Mouse (Mus musculus): ENCODE results near the gene Zswim4. TPM values are rescaled to one million over a fixed set of nuclear protein-coding genes. Genes with fewer than 3 reads are reported as not detected.

Zswim4 gene
- polyA plus RNA-seq, 1 experiment from 2014 or later, result 9.0 TPM

MicroRNAs within 50 kb of the gene (microRNA counts, 519-probe panel; counts per million panel counts)
- microRNA mmu-miR-181c, result 2,748 counts per million, percentile 71 among the panel's probes with 10 or more counts
- 3,733 counts per million, percentile 91 among the panel's probes with 10 or more counts for microRNA mmu-miR-23a
- microRNA mmu-miR-27a, result 3,997 counts per million, percentile 94 among the panel's probes with 10 or more counts

Other genes starting within 250 kb of the Zswim4 start
- 8.4 and 8.7 TPM in 2 replicates for gene Samd1, start 239.4 kb downstream of the Zswim4 start, polyA plus RNA-seq (2015; fragmentation: Nextera tagmentation; extraction: Ambion mirVana)
- gene 1700067K01Rik, start 235.6 kb downstream of the Zswim4 start, polyA plus RNA-seq (2015; fragmentation: Nextera tagmentation; extraction: Ambion mirVana), result 0.86 and 0.87 TPM in 2 replicates
- gene 2210011C24Rik, start 224.9 kb downstream of the Zswim4 start, polyA plus RNA-seq (2015; fragmentation: Nextera tagmentation; extraction: Ambion mirVana), result 1.5 and 1.6 TPM in 2 replicates
- 8.9 and 9.4 TPM in 2 replicates for gene Palm3, start 215.6 kb downstream of the Zswim4 start, polyA plus RNA-seq (2015; fragmentation: Nextera tagmentation; extraction: Ambion mirVana)
- gene Il27ra, start 194.5 kb downstream of the Zswim4 start, polyA plus RNA-seq (2015; fragmentation: Nextera tagmentation; extraction: Ambion mirVana), result 1.3 and 1.5 TPM in 2 replicates
- 0.28 and 0.31 TPM in 2 replicates for gene Rln3, start 192.1 kb downstream of the Zswim4 start, polyA plus RNA-seq (2015; fragmentation: Nextera tagmentation; extraction: Ambion mirVana)
- 0.92 and 1.3 TPM in 2 replicates for gene Gm10643, start 171.9 kb downstream of the Zswim4 start, polyA plus RNA-seq (2015; fragmentation: Nextera tagmentation; extraction: Ambion mirVana)
- gene Rfx1, start 170.2 kb downstream of the Zswim4 start, polyA plus RNA-seq (2015; fragmentation: Nextera tagmentation; extraction: Ambion mirVana), result 7.3 and 7.9 TPM in 2 replicates
- gene Dcaf15, start 132.3 kb downstream of the Zswim4 start, polyA plus RNA-seq (2015; fragmentation: Nextera tagmentation; extraction: Ambion mirVana), result 8.4 and 9.9 TPM in 2 replicates
- 0.33 and 0.62 TPM in 2 replicates for gene Podnl1, start 111.1 kb downstream of the Zswim4 start, polyA plus RNA-seq (2015; fragmentation: Nextera tagmentation; extraction: Ambion mirVana)
- 20.7 and 21.7 TPM in 2 replicates for gene Cc2d1a, start 89.1 kb downstream of the Zswim4 start, polyA plus RNA-seq (2015; fragmentation: Nextera tagmentation; extraction: Ambion mirVana)
- 0.65 and 0.93 TPM in 2 replicates for gene 4930432K21Rik, start 89.0 kb downstream of the Zswim4 start, polyA plus RNA-seq (2015; fragmentation: Nextera tagmentation; extraction: Ambion mirVana)
- gene Nanos3, start 51.8 kb downstream of the Zswim4 start, polyA plus RNA-seq (2015; fragmentation: Nextera tagmentation; extraction: Ambion mirVana), result 2.5 and 2.9 TPM in 2 replicates
- gene D8Ertd738e, start 12.7 kb upstream of the Zswim4 start, polyA plus RNA-seq (2015; fragmentation: Nextera tagmentation; extraction: Ambion mirVana), result 292 and 312 TPM in 2 replicates
- 72.4 and 77.5 TPM in 2 replicates for gene Mri1, start 20.3 kb upstream of the Zswim4 start, polyA plus RNA-seq (2015; fragmentation: Nextera tagmentation; extraction: Ambion mirVana)
- 14.3 and 16.8 TPM in 2 replicates for gene Ccdc130, start 33.3 kb upstream of the Zswim4 start, polyA plus RNA-seq (2015; fragmentation: Nextera tagmentation; extraction: Ambion mirVana)
- gene Cacna1a, start 151.4 kb upstream of the Zswim4 start, polyA plus RNA-seq (2015; fragmentation: Nextera tagmentation; extraction: Ambion mirVana), result 3.3 and 4.5 TPM in 2 replicates

Measured in intestine, embryonic 15.5 days (tissue).